ENCODE assay signal across 32 mouse cellular contexts in the genomic region with DNA sequence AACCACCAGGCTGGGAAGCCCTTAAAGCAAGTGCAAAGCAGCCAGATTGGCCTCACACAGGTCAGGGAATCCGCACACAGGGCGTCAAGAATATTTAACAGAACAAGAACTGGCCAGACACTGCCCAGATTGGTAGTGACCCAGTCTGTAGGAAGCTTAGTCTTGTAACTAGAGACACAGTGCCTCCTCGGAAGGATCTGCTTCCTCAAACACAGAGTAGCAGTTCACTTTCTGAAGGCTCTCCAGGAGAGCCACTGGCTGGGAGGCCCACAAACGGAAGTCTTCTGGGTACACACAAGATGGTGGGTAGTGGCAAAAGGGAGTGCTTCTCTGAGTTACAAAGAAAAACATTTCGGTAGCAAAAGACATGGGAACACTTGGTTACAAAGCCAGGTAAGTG. TPM values are rescaled to one million over a fixed set of nuclear protein-coding genes. Genes with fewer than 3 reads are reported as not detected.
DNase-seq lines count a peak whose midpoint lies in the region; ATAC-seq and TF ChIP-seq lines count a peak whose summit lies in the region.
"Had no signal": no experiment of that assay in that cellular context is flagged by ENCODE, and none has a peak within 500 bp of the region (broad histone marks: within the 10 kb centered on the region; RNA-seq: fewer than 3 reads in every experiment).

No protein-coding gene starts in this region.

- H3K36me3 ChIP-seq in liver, adult 2 months (ENCODE audit: control insufficient read depth, insufficient read depth, low read length): no peaks in the 10 kb centered on the region
- H3K36me3 ChIP-seq in liver, embryonic 12.5 days: no peaks in the 10 kb centered on the region
- no peaks in the 10 kb centered on the region for H3K36me3 ChIP-seq in thymus, adult 2 months (ENCODE audit: control insufficient read depth, insufficient read depth, low read length)
- no peaks in the 10 kb centered on the region; the same call in 1 of the 2 replicates for H3K36me3 ChIP-seq in splenic B cell, adult 2 months (ENCODE audit: control insufficient read depth, insufficient read depth, low read length, poor library complexity, severe bottlenecking)
- H3K36me3 ChIP-seq: embryonic facial prominence, embryonic 10.5 days; heart, embryonic 10.5 days; limb, embryonic 10.5 days; liver, embryonic 13.5 days; lung, embryonic 15.5 days; midbrain, embryonic 12.5 days; neural tube, embryonic 12.5 days had no signal

- H3K4me1 ChIP-seq in liver, adult 2 months (ENCODE audit: control insufficient read depth, insufficient read depth, low read length): peaks cover 4% of the 10 kb centered on the region
- peaks cover 18% of the 10 kb centered on the region for H3K4me1 ChIP-seq in liver, embryonic 12.5 days
- H3K4me1 ChIP-seq in thymus, adult 2 months (replicated peaks; ENCODE audit: control insufficient read depth, insufficient read depth, low read length): peaks cover 17% of the 10 kb centered on the region
- H3K4me1 ChIP-seq: embryonic facial prominence, embryonic 10.5 days; midbrain, embryonic 12.5 days; neural tube, embryonic 12.5 days had no signal

- no peak overlapping the region for H3K9ac ChIP-seq in liver, adult 2 months (ENCODE audit: low read depth, low read length)
- H3K9ac ChIP-seq in liver, embryonic 12.5 days: no peak overlapping the region
- H3K9ac ChIP-seq: forebrain, postnatal 0 days; hindbrain, embryonic 14.5 days; liver, embryonic 13.5 days; lung, embryonic 15.5 days; midbrain, embryonic 12.5 days; neural tube, embryonic 12.5 days had no signal

- H3K79me2 ChIP-seq in liver, adult 2 months (ENCODE audit: control insufficient read depth, insufficient read depth, low read length): no peaks in the 10 kb centered on the region

- peak; percentile 37 for DNase-seq in liver, adult 2 months (ENCODE audit: extremely low read depth, low read depth, low spot score)
- DNase-seq in thymus, adult 2 months: no peak
- DNase-seq in thymus, postnatal 0 days (ENCODE audit: low spot score): no peak
- peak; percentile 51 for DNase-seq in splenic B cell, adult 2 months (ENCODE audit: low read depth, low spot score)
- no peak for DNase-seq in thymus, postnatal 4 days
- DNase-seq: adrenal gland, adult 8-10 months; cerebellum, adult 9-10 months; forebrain, postnatal 0 days; gastrocnemius, postnatal 36 days; heart, postnatal 4 days; kidney, adult 8-10 months; kidney, postnatal 14 days; liver, embryonic 13.5 days; lung, postnatal 4 days; right cerebral cortex, postnatal 14 days had no signal

- WGBS in liver, adult 2 months: 90% methylated on average over 5 of the region's 5 CpGs
- 53% methylated on average over 5 of the region's 5 CpGs for WGBS in liver, embryonic 12.5 days (ENCODE audit: insufficient replicate concordance)
- WGBS in thymus, adult 2 months: 62% methylated on average over 5 of the region's 5 CpGs

- H3K4me2 ChIP-seq in liver, embryonic 12.5 days: no peak overlapping the region
- H3K4me2 ChIP-seq: hindbrain, embryonic 14.5 days; liver, embryonic 13.5 days; lung, embryonic 15.5 days; midbrain, embryonic 12.5 days; neural tube, embryonic 12.5 days had no signal

- H3K4me3 ChIP-seq in liver, adult 2 months (ENCODE audit: insufficient read depth, low read depth, low read length): no peak overlapping the region
- H3K4me3 ChIP-seq in liver, embryonic 12.5 days: no peak overlapping the region
- no peak overlapping the region for H3K4me3 ChIP-seq in thymus, adult 2 months (ENCODE audit: control insufficient read depth, insufficient read depth, low read length)
- H3K4me3 ChIP-seq: embryonic facial prominence, embryonic 10.5 days; heart, embryonic 10.5 days; layer of hippocampus, adult 2 months; limb, embryonic 10.5 days; liver, embryonic 13.5 days; lung, embryonic 15.5 days; midbrain, embryonic 12.5 days; neural tube, embryonic 12.5 days had no signal

- no peaks in the 10 kb centered on the region for H3K27me3 ChIP-seq in liver, adult 2 months (ENCODE audit: control insufficient read depth, insufficient read depth, low read length)
- no peaks in the 10 kb centered on the region for H3K27me3 ChIP-seq in liver, embryonic 12.5 days (replicated peaks)
- H3K27me3 ChIP-seq in thymus, adult 2 months (ENCODE audit: control insufficient read depth, insufficient read depth, low read length): no peaks in the 10 kb centered on the region
- no peaks in the 10 kb centered on the region for H3K27me3 ChIP-seq in splenic B cell, adult 2 months (ENCODE audit: control insufficient read depth, insufficient read depth, low read length, poor library complexity, severe bottlenecking)
- H3K27me3 ChIP-seq: liver, embryonic 13.5 days; lung, embryonic 15.5 days; midbrain, embryonic 12.5 days; neural tube, embryonic 12.5 days had no signal

- no peak for TF ChIP-seq CTCF in liver, adult 2 months (IDR thresholded peaks at IDR 0.05; ENCODE audit: low read depth, low read length)
- no peak for TF ChIP-seq CTCF in thymus, adult 2 months (IDR thresholded peaks at IDR 0.05; ENCODE audit: borderline replicate concordance, control insufficient read depth, extremely low read depth, insufficient read depth, low read length, poor library complexity)

- no peak for TF ChIP-seq POLR2A in liver, adult 2 months (IDR thresholded peaks at IDR 0.05; ENCODE audit: extremely low read depth, insufficient read depth, low read length)
- TF ChIP-seq POLR2A in thymus, adult 2 months (IDR thresholded peaks at IDR 0.05; ENCODE audit: control insufficient read depth, extremely low read depth, insufficient read depth, low read length, poor library complexity): no peak

- no peak overlapping the region for H3K27ac ChIP-seq in liver, adult 2 months (replicated peaks; ENCODE audit: insufficient read depth, low read depth, low read length)
- H3K27ac ChIP-seq in liver, embryonic 12.5 days: no peak overlapping the region
- H3K27ac ChIP-seq in thymus, adult 2 months (ENCODE audit: control insufficient read depth, insufficient read depth, low read length): peak overlapping the region; percentile 33; the same call in 1 of the 2 replicates
- H3K27ac ChIP-seq: embryonic facial prominence, embryonic 10.5 days; heart, embryonic 10.5 days; hindbrain, embryonic 14.5 days; layer of hippocampus, adult 2 months; limb, embryonic 10.5 days; liver, embryonic 13.5 days; lung, embryonic 15.5 days; midbrain, embryonic 12.5 days; neural tube, embryonic 12.5 days had no signal

- ATAC-seq in liver, embryonic 12.5 days: no peak
- peak; percentile 27; the same call in 1 of the 2 replicates for ATAC-seq in common myeloid progenitor, adult 5-6 weeks (replicated peaks; ENCODE audit: low read depth, poor library complexity, severe bottlenecking)
- no peak for ATAC-seq in erythroid progenitor cell, adult 5-6 weeks (replicated peaks; ENCODE audit: low FRiP score, poor library complexity, severe bottlenecking)
- ATAC-seq: activated CD4-positive, CD25-positive, alpha-beta regulatory T cell, adult 4 months; forebrain, postnatal 0 days; inflammation-experienced regulatory T-cells, adult 6 months had no signal

- no peaks in the 10 kb centered on the region for H3K9me3 ChIP-seq in liver, embryonic 12.5 days (replicated peaks)
- H3K9me3 ChIP-seq: embryonic facial prominence, embryonic 10.5 days; heart, embryonic 10.5 days; limb, embryonic 10.5 days; liver, embryonic 13.5 days; lung, embryonic 15.5 days; midbrain, embryonic 12.5 days; neural tube, embryonic 12.5 days had no signal

RNA-seq across cellular contexts. Expression of a gene that starts 15.4 kb away (rescaled TPM):
- total RNA-seq in liver, adult 2 months (2014; rRNA removed): 575 and 759 TPM in 2 replicates
- polyA plus RNA-seq in liver, adult 2 months (2012; rRNA removed): 421 and 468 TPM in 2 replicates
- polyA plus RNA-seq in liver, embryonic 12.5 days (2016; fragmentation: Nextera tagmentation; extraction: Ambion mirVana): 76.5 and 84.4 TPM in 2 replicates
- polyA plus RNA-seq in thymus, adult 2 months (2012; rRNA removed): 198 and 218 TPM in 2 replicates
- 78.9 and 83.6 TPM in 2 replicates for polyA plus RNA-seq in thymus, postnatal 0 days (2015; fragmentation: Nextera tagmentation; extraction: Ambion mirVana)
- total RNA-seq in common myeloid progenitor, adult 5-6 weeks (2017): 71.4 and 79.8 TPM in 2 replicates
- total RNA-seq in erythroid progenitor cell, adult 5-6 weeks (2015; ENCODE audit: low replicate concordance): 54.1 and 64.2 TPM in 2 replicates
- 27.3 and 59.2 TPM in 2 replicates for total RNA-seq in erythroid progenitor cell, adult 5-6 weeks (2017; ENCODE audit: low replicate concordance)

RNA-seq across cellular contexts. Expression of a gene that starts 41.8 kb away (rescaled TPM):
- total RNA-seq in liver, adult 2 months (2014; rRNA removed): 0.18 and 0.47 TPM in 2 replicates
- 0.04 and 0.05 TPM in 2 replicates for polyA plus RNA-seq in liver, adult 2 months (2012; rRNA removed)
- polyA plus RNA-seq in liver, embryonic 12.5 days (2016; fragmentation: Nextera tagmentation; extraction: Ambion mirVana): not detected in 2 replicates
- 1.3 TPM in 2 replicates for polyA plus RNA-seq in thymus, adult 2 months (2012; rRNA removed)
- 0.12 and 0.21 TPM in 2 replicates for polyA plus RNA-seq in thymus, postnatal 0 days (2015; fragmentation: Nextera tagmentation; extraction: Ambion mirVana)
- 0.49 TPM in 1 of 2 replicates, not detected in the other for total RNA-seq in common myeloid progenitor, adult 5-6 weeks (2017)
- 0.84 and 4.0 TPM in 2 replicates for total RNA-seq in erythroid progenitor cell, adult 5-6 weeks (2015; ENCODE audit: low replicate concordance)
- total RNA-seq in erythroid progenitor cell, adult 5-6 weeks (2017; ENCODE audit: low replicate concordance): 0.90 TPM in 1 of 2 replicates, not detected in the other
- total RNA-seq: gastrocnemius, postnatal 36 days had no signal
- polyA plus RNA-seq: activated CD4-positive, CD25-positive, alpha-beta regulatory T cell, adult 4 months; C2C12; embryonic facial prominence, embryonic 10.5 days; forebrain, embryonic 11.5 days; heart, embryonic 16.5 days; limb, embryonic 10.5 days; liver, embryonic 13.5 days; midbrain, embryonic 12.5 days; stomach, embryonic 14.5 days had no signal

Comparison
In these comparisons a context has a peak if more than half of its experiments do, and no peak if none do; other contexts are left out.
1. DNase-seq: peak in liver, adult 2 months (single experiment) and splenic B cell, adult 2 months (single experiment); none in thymus, adult 2 months (single experiment), thymus, postnatal 0 days (single experiment) and thymus, postnatal 4 days (single experiment).